ENCODE assay signal across 21 mouse cellular contexts in the genomic region with DNA sequence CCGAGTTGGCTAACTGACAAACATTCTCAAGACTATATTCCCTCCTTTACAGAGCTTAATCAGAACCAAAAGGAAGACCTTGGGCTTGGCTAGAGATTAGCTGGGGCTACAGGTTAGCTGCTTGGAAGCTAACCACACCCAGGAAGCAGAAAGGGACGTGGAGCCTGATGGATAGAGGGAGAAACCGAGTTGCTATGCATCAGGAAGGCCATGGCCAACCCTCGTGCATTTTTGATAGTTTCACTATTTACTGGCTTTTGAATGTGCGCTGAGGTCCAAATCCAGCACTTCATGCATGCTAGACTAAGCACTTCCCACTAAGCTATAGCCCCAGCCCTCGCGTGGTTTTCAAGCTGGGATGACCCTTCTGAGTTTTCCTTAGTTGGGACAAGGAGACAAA.
"Had no signal": no experiment of that assay in that cellular context is flagged by ENCODE, and none has a peak within 500 bp of the region (broad histone marks: within the 10 kb centered on the region; RNA-seq: fewer than 3 reads in every experiment).

No protein-coding gene starts in this region.

- DNase-seq: kidney, postnatal 10 days; kidney, postnatal 36 days; liver; lung, adult 18-20 months; lung, postnatal 10 days; lung, postnatal 36 days; midbrain, embryonic 14.5 days; right cerebral cortex, adult 18-20 months; right cerebral cortex, postnatal 14 days; right cerebral cortex, postnatal 4 days; thymus, postnatal 25 days had no signal

- H3K27me3 ChIP-seq: kidney, embryonic 15.5 days; limb, embryonic 13.5 days; lung, embryonic 15.5 days; neural tube, embryonic 12.5 days; neural tube, embryonic 15.5 days had no signal

- ATAC-seq: liver, embryonic 12.5 days had no signal

- H3K36me3 ChIP-seq: kidney, embryonic 15.5 days; limb, embryonic 10.5 days; limb, embryonic 13.5 days; liver, embryonic 12.5 days; liver, embryonic 15.5 days; lung, embryonic 15.5 days had no signal

- H3K27ac ChIP-seq: kidney, embryonic 15.5 days; limb, embryonic 10.5 days; limb, embryonic 13.5 days; liver, embryonic 12.5 days; liver, embryonic 15.5 days; lung, embryonic 15.5 days; neural tube, embryonic 12.5 days; neural tube, embryonic 15.5 days had no signal

- H3K4me3 ChIP-seq: kidney, embryonic 15.5 days; limb, embryonic 10.5 days; limb, embryonic 13.5 days; liver, embryonic 12.5 days; liver, embryonic 15.5 days; lung, embryonic 15.5 days; megakaryocyte, embryonic 14.5 days; neural tube, embryonic 12.5 days; neural tube, embryonic 15.5 days had no signal

- H3K4me2 ChIP-seq: kidney, embryonic 15.5 days; limb, embryonic 13.5 days; liver, embryonic 12.5 days; liver, embryonic 15.5 days; lung, embryonic 15.5 days; midbrain, embryonic 11.5 days; neural tube, embryonic 12.5 days; neural tube, embryonic 15.5 days had no signal

- H3K9ac ChIP-seq: kidney, embryonic 15.5 days; limb, embryonic 13.5 days; liver, embryonic 12.5 days; liver, embryonic 15.5 days; lung, embryonic 15.5 days; neural tube, embryonic 12.5 days; neural tube, embryonic 15.5 days had no signal

- H3K4me1 ChIP-seq: liver, embryonic 12.5 days; liver, embryonic 15.5 days had no signal

- H3K9me3 ChIP-seq: kidney, embryonic 15.5 days; limb, embryonic 10.5 days; limb, embryonic 13.5 days; liver, embryonic 12.5 days; liver, embryonic 15.5 days; lung, embryonic 15.5 days; megakaryocyte, embryonic 14.5 days; neural tube, embryonic 12.5 days; neural tube, embryonic 15.5 days had no signal
